Mouse (Mus musculus): ENCODE measurements around the gene Gm136.
"Not testable (repeated sequence)": the region's sequence is repeated elsewhere in the genome, so short reads cannot be mapped to it uniquely, and the experiment has no call there.

The Gm136 gene

DNA sequence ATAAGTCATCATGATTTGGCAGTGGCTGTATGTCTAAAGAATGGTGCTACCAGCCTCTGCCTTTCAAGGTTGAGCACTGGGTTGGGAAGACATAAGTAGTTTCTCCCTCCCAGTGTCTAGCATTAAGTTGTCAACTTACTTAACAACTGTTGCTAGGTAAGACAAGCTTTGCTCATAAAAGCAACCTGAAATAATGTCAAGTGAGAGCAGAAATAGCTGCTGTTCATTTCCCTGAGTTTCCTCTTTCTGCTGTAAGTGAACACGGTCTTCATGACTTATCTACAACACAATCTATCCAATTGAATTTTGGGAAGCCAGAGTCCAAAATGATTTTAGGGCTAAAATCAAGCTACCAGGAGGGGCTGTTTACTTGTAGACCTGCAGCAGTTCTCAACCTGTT is at the start of gene Gm136:
Gm136 (minus strand) TSS at position 101 of the 400 bp plus-strand sequence.
- DNase-seq: no peak

GRCm38 (mm10) chr4:34801166-34802034 is 45.3 kb upstream of the Gm136 start:
- DNase-seq: no peak

DNA sequence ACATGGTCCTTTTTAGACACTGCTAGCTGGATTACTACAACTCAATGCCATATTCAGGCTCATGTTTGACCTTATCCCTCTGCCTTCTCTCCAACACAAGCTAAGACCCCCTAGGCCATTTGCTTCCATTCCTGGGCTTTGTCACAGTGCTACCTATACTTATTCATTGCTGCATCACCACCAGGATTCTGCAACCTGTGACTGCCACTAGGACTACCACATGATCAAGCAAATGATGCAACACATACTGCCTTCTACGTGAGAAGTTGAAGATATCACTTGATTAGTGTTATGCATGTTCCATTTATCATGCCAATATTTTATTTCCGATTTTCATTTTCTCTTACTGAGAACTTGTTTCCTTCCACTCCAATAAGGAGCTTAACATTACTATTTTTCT is 41.9 kb upstream of the Gm136 start:
- DNase-seq: no peak

GRCm38 (mm10) chr4:34797294-34797983 is 41.4 kb upstream of the Gm136 start:
- no peak for DNase-seq

DNA sequence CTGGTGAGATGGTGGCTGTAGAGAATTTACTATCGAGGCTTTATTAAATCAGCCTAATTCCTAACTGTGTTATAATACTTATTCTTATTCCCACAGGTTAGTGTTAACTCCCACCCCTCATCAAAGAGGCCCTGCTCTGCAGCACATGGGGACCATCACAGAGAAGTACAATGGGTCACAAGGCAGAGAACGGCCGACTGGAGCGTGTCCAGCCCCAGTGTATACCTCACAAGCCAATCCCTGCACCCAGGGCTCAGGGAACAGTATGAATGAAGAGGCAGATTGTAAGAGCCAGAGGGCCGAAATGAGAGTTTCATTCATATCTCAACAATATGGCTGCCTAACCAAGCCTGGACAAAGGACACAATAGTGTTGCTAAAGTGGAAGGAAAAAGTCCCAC is 40.2 kb upstream of the Gm136 start:
- DNase-seq: no peak

GRCm38 (mm10) chr4:34786476-34786875 is 30.4 kb upstream of the Gm136 start:
- DNase-seq: no peak

DNA sequence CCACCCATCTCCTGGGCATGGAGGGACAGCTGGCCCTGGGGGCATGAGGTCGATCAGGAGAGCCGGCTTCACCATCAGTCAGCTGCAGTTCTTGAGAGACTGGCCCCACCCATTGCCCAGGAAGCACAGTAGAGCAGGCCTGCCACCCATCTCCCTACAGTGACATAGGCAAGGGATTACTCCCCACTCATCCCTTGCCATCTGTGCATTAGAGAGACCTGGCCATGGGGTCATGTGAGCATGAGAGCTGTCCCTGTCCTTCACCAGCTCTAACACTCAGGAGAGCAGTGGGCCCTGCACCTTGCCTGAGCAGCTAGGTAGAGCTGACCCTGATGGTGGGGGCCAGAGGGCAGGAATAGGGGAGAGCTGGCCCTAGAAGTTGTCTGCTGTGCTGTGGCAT is 29.6 kb upstream of the Gm136 start:
- peak; percentile 64 for DNase-seq

- DNase-seq: no peak
These were observed 28.8 kb upstream of the Gm136 start for GRCm38 (mm10) chr4:34784865-34785264.

- peak; percentile 60 for DNase-seq
These were observed 26.7 kb upstream of the Gm136 start for GRCm38 (mm10) chr4:34782730-34783129.

DNA sequence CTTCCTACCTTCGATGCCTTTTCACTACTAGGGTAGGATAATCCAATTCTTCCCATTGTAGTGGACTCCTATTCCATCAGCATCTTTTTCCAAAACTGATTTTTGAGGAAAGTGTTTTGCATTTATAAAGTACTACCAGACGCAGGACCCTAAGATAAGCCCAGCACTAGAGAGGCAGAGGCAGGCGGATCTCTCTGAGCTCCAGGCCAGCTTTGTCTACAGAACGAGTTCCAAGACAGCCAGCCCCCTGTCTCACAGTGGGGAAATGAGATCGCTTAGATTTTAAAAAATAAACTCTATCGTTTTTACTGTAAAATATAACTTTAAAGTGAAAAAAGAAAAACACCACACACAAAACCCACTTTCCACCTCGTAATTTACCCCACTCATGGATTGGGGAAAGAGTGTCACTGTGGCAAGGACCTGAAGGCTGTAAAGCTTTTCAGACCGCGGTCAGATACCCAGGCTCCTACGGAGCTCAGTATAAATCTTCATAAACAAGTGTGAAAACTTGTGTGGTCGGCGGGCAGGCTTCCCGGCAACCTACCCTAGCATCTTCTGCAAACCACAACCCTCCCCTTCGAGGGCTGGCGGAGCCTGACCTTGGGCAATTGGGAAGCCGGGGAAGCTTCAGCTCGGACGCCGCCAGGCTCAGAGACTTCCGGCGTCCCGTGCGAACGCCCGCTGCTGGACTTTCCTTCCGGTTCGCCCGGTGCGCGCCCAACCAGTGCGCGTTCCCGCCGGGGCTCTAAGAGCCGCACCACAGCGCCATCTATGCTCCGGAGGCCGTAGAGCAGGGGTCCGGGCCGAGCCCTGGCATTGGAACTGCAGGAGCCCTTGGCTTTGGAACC is 21.8 kb upstream of the Gm136 start, which contains the start of gene Smim8:
Smim8 (minus strand) TSS at position 747 of the 851 bp plus-strand sequence.
- DNase-seq: peak; percentile 96

GRCm38 (mm10) chr4:34771652-34772371 is 15.7 kb upstream of the Gm136 start:
- DNase-seq: peak; percentile 80

DNA sequence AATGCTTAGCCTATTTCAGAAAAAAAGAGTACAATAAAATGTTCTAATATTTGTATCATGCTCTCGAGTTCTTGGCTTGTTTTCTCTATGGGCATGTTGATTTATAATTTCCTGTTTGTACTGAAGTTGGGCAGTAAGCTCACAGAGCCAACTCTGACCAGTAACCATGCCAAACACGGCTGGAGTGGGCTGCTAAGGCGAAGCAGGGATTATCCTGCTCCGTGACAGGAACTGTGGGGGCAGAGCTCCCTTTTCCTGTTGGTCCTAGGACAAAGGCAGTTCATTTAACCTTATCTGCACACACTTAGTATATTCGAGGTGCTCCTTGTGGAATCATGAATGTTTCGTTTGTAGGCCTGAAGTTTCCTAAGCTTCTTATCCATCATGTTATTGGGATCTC is 6.8 kb downstream of the Gm136 start:
- no peak for DNase-seq

- DNase-seq: no peak
These were observed 21.6 kb downstream of the Gm136 start for GRCm38 (mm10) chr4:34734461-34734860.

DNA sequence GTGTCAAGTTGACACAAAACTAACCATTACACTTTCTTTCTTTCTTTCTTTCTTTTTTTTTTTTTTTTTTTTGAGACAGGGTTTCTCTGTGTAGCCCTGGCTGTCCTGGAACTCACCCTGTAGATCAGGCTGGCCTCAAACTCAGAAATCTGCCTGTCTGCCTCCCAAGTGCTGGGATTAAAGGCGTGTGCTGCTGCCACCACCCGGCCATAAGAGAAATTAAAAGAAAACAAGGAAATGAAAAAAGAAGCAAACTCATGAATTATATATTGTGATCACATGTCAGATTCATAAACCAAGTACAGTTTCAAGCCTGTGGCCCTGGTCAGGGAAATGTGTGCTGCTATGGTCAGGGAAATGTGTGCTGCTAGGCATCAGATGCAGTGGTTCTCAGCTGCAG is 22.6 kb downstream of the Gm136 start:
- DNase-seq: peak; percentile 5

DNA sequence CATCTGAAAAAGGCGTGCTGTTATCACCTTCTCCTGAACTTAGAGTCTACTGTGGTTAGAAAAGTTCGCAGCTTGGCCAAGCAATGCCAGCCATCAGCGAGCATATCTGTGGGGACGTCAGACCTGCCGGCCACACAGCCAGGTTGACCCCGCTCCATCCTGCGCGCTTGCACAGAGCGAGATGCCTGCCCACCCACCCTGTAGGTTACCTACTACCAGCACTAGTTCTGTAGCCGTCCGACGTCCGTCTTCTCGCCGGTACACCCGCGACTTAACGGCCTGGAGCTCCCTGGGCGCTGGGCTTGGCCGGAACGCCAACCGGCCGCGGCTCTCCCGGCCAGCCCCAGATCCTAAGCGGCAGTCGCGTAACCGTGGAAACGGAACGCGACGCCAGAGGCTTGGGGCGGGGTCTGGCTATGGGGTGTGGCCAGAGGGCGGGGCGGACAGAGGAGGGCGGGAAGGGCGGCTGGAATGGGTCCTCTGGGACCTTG is 26.2 kb downstream of the Gm136 start, which contains the start of gene Cfap206:
Cfap206 (minus strand) TSS at position 356 of the 491 bp plus-strand sequence.
- DNase-seq: peak; percentile 89

DNA sequence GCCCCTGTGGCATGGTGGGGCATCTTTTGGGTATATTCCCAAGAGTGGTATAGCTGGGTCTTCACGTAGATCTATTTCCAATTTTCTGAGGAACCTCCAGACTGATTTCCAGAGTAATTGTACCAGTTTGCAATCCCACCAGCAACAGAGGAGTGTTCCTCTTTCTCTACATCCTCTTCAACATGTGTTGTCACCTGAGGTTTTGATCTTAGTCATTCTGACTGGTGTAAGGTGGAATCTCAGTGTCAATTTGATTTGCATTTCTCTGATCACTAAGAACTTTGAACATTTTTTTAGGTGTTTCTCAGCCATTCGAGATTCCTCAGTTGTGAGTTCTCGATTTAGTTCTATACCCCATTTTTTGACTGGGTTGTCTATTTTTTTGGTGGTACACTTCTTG is 30.4 kb downstream of the Gm136 start:
- not testable (repeated sequence) for DNase-seq

DNA sequence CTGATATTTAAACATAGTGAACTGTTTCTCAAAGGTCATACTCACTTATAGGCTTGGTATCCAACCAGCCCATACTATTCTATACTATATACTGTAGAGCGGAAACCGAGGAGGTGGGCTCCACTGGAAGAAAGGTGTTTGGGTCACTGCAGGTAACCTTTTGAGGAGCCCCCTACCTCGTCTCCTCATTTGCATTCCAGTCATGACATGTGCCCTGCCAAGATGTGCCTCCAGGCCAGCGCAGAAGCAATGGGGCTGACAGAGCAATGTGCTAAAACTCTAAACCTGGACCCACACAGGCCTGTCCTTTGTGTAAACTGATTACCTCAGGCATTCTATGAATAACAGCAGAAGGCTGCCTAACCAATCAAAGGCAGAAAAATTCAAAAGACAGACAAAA is 31.8 kb downstream of the Gm136 start:
- no peak for DNase-seq

- DNase-seq: no peak
These were observed 32.9 kb downstream of the Gm136 start for GRCm38 (mm10) chr4:34723186-34723585.

DNA sequence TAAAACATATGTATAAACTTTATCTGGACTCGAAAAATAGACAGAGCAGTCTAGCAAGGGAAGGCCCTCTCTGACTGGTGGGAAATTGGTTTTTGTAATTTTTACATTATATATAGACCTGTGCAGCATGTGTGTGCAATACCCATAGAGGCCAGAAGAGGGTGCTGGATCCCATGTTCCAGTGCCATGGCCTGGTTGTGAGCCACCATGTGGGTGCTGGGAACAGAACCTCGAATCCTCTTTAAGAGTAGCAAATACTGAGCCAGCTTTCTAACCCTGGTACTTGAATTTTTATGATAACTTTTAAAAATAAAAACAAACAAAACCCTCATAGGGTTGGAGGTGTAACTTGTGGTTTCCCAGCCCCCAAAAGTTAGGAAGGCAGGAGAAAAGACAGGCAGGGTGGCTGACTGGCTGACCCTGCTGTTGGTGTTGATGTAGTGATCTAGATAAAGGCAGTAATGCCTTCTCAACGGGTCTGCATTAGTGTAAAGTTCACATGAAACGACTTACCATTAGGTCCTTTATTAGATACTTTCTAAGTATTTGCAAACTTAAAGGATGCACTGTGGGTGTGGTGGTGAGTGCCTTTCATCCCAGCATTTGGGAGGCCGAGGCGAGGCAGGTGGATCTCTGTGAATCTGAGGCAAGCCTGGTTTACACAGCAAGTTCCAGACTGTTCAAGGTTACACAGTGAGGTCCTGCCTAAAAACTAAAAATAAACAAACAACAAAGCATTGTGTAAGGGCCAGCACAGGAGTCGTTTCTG is 35.8 kb downstream of the Gm136 start:
- DNase-seq: no peak

DNA sequence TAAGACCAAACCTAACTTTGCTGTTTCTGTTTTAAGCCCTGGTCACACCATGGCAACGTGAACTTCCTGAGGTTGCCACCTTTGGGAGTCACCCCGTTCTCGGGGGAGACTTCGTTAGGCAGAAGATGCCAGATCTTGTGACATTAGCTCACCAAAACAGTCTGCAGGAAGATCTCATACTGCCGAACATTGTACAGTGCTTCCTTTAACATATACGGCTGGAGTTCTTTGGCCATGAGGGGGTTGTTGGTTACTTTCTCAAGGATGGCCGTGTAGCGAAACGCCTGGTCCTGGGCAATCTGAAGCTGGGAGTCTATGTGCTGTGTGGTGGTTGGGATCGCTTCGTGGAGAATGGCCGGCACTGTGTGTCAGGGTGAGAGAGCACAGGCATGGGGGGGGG is 36.6 kb downstream of the Gm136 start:
- no peak for DNase-seq

GRCm38 (mm10) chr4:34715062-34715461 is 41.0 kb downstream of the Gm136 start:
- DNase-seq: no peak

Data from retina, postnatal 1 day (tissue).